In genomic region chr19:15242781-15243180, GRCm38 (mm10) we compare ENCODE assay signal across 34 mouse cellular contexts.
DNase-seq lines count a peak whose midpoint lies in the region; TF ChIP-seq lines count a peak whose summit lies in the region.
"Had no signal": no experiment of that assay in that cellular context is flagged by ENCODE, and none has a peak within 500 bp of the region (broad histone marks: within the 10 kb centered on the region; RNA-seq: fewer than 3 reads in every experiment).

No protein-coding gene starts in this region.

- no peaks in the 10 kb centered on the region for H3K4me1 ChIP-seq in kidney, adult 2 months (ENCODE audit: control insufficient read depth, insufficient read depth, low read length)
- H3K4me1 ChIP-seq: embryonic facial prominence, embryonic 13.5 days; forebrain, embryonic 12.5 days; intestine, embryonic 15.5 days; limb, embryonic 15.5 days; liver, embryonic 13.5 days; megakaryocyte, embryonic 14.5 days; neural tube, embryonic 12.5 days had no signal

- no peaks in the 10 kb centered on the region for H3K27me3 ChIP-seq in kidney, adult 2 months (replicated peaks; ENCODE audit: control insufficient read depth, insufficient read depth, low read length)
- H3K27me3 ChIP-seq: embryonic facial prominence, embryonic 13.5 days; forebrain, embryonic 12.5 days; intestine, embryonic 15.5 days; limb, embryonic 15.5 days; liver, embryonic 13.5 days; megakaryocyte, embryonic 14.5 days; neural tube, embryonic 12.5 days had no signal

- 49% methylated on average over 3 of the region's 3 CpGs for WGBS in kidney, adult 2 months

- peak; percentile 7 for DNase-seq in embryo, embryonic 10 days (ENCODE audit: low spot score)
- DNase-seq in embryo, embryonic 11 days, result no peak
- DNase-seq in kidney, postnatal 10 days, result peak; percentile 54
- DNase-seq in kidney, adult 2 months, result no peak
- peak; percentile 18 to 19 for DNase-seq in right cerebral cortex, postnatal 10 days (ENCODE audit: low spot score in 2 of 2)
- no peak for DNase-seq in right cerebral cortex, postnatal 36 days (ENCODE audit: low spot score in 2 of 2)
- DNase-seq in left cerebral cortex, postnatal 25 days (ENCODE audit: low spot score in 2 of 2), result no peak
- no peak for DNase-seq in cerebellum, adult 9-10 months
- DNase-seq: adrenal gland, postnatal 10 days; cerebellum, adult 11-12 months; cerebellum, postnatal 10 days; gastrocnemius, postnatal 10 days; heart, postnatal 14 days; kidney, adult 9 months; kidney, postnatal 36 days; left cerebral cortex, postnatal 4 days; liver, embryonic 13.5 days; lung, adult 18-20 months; lung, postnatal 4 days; right cerebral cortex, postnatal 4 days; thymus, adult 18-20 months; thymus, postnatal 36 days had no signal

- TF ChIP-seq CTCF in kidney, adult 2 months (conservative IDR thresholded peaks at IDR 0.05; ENCODE audit: insufficient read depth, insufficient read length, low read depth, low read length), result no peak

- H3K27ac ChIP-seq in kidney, adult 2 months (ENCODE audit: insufficient read depth, low read depth, low read length), result no peak overlapping the region
- H3K27ac ChIP-seq: embryonic facial prominence, embryonic 13.5 days; forebrain, embryonic 12.5 days; hindbrain, embryonic 10.5 days; hindbrain, postnatal 0 days; intestine, embryonic 15.5 days; limb, embryonic 15.5 days; liver, embryonic 13.5 days; neural tube, embryonic 12.5 days; stomach, postnatal 0 days had no signal

- intact Hi-C loops in left cerebral cortex, postnatal 25 days (cut with DNase I), result no loop called here

- no peaks in the 10 kb centered on the region for H3K36me3 ChIP-seq in kidney, adult 2 months (ENCODE audit: control insufficient read depth, insufficient read depth, low read length)
- H3K36me3 ChIP-seq: embryonic facial prominence, embryonic 13.5 days; forebrain, embryonic 12.5 days; G1E; hindbrain, embryonic 10.5 days; intestine, embryonic 15.5 days; limb, embryonic 15.5 days; liver, embryonic 13.5 days; neural tube, embryonic 12.5 days had no signal

- no peak overlapping the region for H3K4me3 ChIP-seq in kidney, adult 2 months (ENCODE audit: insufficient read depth, low read depth, low read length)
- H3K4me3 ChIP-seq: embryonic facial prominence, embryonic 13.5 days; erythroblast, embryonic 14.5 days; forebrain, embryonic 12.5 days; hindbrain, embryonic 10.5 days; intestine, embryonic 15.5 days; limb, embryonic 15.5 days; liver, embryonic 13.5 days; megakaryocyte, embryonic 14.5 days; myocyte; neural tube, embryonic 12.5 days had no signal

- no peak for TF ChIP-seq POLR2A in kidney, adult 2 months (IDR thresholded peaks at IDR 0.05; ENCODE audit: low read depth, low read length)

Comparison
In these comparisons a context has a peak if more than half of its experiments do, and no peak if none do; other contexts are left out.
1. DNase-seq: peak in embryo, embryonic 10 days (single experiment), kidney, postnatal 10 days (single experiment) and right cerebral cortex, postnatal 10 days (2 of 2); none in embryo, embryonic 11 days (single experiment), kidney, adult 2 months (single experiment), right cerebral cortex, postnatal 36 days (0 of 2), left cerebral cortex, postnatal 25 days (0 of 2) and cerebellum, adult 9-10 months (single experiment).